Mouse (Mus musculus) left cerebral cortex, postnatal 14 days (tissue): ENCODE data around the gene Pik3r1. TPM values are rescaled to one million over a fixed set of nuclear protein-coding genes. Genes with fewer than 3 reads are reported as not detected.

Source experiments
- DNase-seq, 2 experiments: peaks; one replicate each; pipeline ENCODE4 v3.0.0; 2021 to 2022; ENCODE audit warnings: low spot score in 2 of 2, mixed read lengths in 1 of 2
- intact Hi-C: fragments of 180-260 bp; cut with DNase I; formaldehyde crosslinking; loops from one replicate; pipeline ENCODE4 v1.15.1; 2025
- total RNA-seq, 2 experiments: library from RNA; stranded (reverse); gene quantifications; 2 replicates each; pipeline ENCODE4 v1.2.3; 2021

Pik3r1 gene
- total RNA-seq, 2 experiments from 2014 or later = 145 to 173 TPM

DNA sequence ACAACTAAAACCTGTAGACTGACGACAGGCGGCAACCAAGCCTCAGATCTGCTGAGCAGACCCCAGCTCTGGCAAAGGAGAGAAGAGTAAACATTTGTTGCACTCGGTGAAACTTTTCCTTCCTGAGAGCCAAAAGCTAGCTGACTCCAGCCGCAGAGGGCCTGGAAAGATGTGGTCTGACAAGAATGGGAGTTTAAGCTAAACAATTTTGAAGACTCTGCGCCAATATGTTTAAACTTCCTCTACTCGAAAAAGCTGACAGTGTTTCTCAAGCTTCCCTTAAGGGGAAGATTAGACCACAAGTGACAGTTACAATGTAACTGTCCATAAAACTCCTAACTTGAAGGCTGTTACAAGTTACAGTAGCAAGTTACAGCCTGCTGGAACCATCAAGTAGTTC lies 25.4 kb downstream of the Pik3r1 start:
- DNase-seq = no peak
- intact Hi-C loops = no loop called here

GRCm38 (mm10) chr13:101741530-101742309 lies 26.3 kb downstream of the Pik3r1 start:
- intact Hi-C loops = no loop called here
- no peak for DNase-seq

DNA sequence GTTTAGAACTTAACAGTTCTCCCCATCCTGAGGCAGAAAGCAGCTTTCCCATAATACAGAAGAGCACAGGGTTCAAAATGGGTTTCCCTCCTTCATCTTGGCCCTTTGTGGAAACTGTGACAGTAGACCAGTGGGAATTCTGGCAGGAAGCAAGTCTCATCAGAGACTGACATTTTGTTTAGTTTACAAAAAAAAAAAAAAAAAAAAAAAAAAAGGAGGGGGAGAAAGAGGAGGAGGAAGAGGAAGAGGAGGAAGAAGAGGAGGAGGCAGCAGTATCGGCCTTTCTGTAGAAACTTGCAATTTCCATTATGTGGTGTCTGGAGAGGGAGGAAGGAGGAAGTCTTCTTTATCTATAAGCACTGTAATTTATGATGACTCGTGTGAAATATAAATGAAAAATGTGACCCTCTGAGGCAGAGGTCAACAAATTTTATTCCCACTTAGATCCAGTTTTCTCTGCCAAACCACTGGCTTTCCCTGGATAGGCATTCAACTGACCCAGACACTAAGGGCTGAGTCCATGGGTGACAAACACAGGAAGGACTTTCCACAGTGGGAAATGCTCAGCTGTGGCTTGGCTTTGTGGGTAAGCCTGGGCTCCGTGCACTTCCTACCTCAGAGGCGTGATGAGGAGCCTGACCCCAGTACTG lies 28.2 kb downstream of the Pik3r1 start:
- no peak for DNase-seq
- intact Hi-C loops = no loop called here

DNA sequence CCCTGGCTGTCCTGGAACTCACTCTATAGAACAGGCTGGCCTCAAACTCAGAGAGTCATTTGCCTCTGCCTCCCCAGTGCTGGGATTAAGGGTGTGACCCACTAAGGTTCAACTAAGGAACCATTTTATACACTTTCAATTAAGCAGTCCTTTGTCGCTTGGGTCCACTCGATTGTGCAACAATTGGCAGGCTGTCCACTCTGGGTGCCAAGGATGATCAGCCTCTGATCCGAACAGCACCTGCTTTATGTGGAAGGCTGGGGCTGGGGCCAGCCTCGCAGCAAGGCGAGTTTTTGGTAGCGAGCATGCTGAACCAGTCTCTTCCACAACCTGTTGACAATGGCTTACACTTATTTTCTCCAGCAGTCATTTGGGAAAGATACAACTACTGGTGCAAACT lies 29.2 kb downstream of the Pik3r1 start:
- no peak for DNase-seq
- intact Hi-C loops = no loop called here

- intact Hi-C loops = no loop called here
- DNase-seq = no peak
Observed at GRCm38 (mm10) chr13:101736521-101737387, 31.3 kb downstream of the Pik3r1 start.

GRCm38 (mm10) chr13:101735364-101736120 lies 32.5 kb downstream of the Pik3r1 start:
- DNase-seq = peak; percentile 31 to 42
- intact Hi-C loops = loop anchor here (2.0 kb wide), 1 partner anchor 909 kb away; no protein-coding TSS in a partner anchor

DNA sequence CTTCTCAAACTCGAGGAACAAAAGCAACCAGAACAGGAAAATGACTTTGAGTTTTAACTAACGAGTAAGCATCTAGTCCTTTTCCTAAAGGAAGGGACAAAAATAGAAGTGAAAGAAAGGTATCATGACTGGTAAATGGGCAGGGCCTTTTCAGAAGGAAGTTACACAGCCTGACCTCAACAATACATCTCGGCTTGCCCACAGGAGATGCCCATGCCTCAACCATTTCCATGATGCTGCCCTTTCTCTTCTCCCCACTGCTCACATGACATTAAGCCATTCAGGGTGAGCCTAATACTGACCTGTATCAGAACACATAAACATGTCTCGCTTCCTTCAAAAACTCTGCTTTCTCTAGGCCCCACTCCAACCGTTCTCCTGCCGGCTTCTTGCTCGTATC lies 33.8 kb downstream of the Pik3r1 start:
- no peak for DNase-seq
- intact Hi-C loops = loop anchor here (2.0 kb wide), 1 partner anchor 911 kb away; no protein-coding TSS in a partner anchor

DNA sequence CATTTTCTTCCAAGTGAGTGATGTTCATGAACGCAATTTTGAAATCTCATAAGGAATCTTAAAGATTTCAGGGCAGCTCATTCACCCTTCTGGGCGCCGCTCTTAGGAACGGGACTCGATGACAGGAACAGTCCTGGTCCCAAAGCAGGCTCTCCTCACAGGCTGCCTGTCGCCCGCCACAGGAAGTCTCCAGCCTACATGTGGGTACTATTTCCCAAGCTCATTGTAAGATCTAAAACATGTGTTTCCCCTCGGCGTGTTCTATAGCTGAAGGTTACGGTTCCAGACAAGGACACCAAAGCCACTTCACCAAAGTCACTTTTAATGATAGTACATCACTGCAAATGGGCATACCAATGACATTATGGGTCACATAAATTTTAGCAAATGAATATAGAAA lies 35.3 kb downstream of the Pik3r1 start:
- DNase-seq = no peak
- intact Hi-C loops = no loop called here

DNA sequence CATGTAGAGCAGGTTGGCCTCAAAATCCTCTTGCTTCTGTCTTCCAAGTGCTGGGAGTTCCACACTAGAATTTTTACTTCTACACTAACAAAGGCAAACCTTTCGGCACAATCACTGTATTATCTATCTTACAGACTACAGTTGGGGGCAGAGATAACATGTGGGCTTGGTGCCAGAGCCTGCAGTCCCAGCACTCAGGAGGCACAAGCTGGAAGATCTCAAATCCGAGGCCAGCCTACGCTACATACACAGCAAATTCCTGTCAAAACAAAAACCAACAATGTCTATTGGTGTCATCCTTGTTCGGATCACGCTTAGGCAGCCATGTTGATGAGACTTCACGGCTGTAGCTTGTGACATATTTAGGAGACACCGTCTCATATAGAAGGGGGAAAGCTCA lies 36.2 kb downstream of the Pik3r1 start:
- DNase-seq = no peak
- intact Hi-C loops = no loop called here

DNA sequence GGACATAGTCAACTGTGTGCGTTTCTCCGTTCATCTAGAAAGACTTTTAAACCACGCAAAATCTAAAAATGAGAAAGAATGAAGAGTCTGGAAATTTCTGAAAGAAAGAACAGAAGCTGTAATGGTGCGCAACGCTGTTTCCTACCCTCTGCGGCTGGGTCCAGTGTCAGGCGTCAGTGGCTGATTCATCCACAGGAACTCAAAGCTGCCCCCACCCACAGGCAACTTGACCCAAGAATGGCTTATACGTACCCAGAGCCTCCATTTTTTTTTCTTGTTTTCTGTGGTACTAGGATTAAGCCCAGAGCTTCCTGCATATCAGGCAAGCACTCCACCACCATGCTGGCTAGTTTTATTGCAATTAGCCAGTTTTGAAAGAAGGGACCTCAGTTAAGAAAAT lies 37.7 kb downstream of the Pik3r1 start:
- no peak for DNase-seq
- intact Hi-C loops = no loop called here

- DNase-seq = no peak
- intact Hi-C loops = no loop called here
Observed at GRCm38 (mm10) chr13:101729248-101730055, 38.6 kb downstream of the Pik3r1 start.

DNA sequence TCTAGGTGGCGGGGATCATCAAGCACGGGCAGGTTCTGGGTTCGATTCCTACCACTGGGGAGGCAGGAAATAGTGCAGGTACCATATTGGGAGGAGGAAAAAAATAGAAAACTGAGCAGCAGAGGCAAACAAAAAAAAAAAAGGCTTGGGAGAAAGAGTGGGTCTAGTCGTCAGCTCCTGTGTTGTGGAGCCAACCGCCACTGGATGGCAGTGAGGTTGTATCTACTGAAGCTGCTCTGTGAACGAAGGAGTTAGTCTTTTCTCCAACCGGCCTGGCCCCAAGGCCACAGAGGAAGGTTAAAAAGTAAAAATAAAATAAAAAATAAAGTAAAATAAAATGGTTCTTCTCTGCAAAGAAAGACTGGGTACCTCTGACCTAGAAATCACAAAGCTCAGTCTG lies 39.2 kb downstream of the Pik3r1 start:
- peak; percentile 57 for DNase-seq
- intact Hi-C loops = no loop called here

DNA sequence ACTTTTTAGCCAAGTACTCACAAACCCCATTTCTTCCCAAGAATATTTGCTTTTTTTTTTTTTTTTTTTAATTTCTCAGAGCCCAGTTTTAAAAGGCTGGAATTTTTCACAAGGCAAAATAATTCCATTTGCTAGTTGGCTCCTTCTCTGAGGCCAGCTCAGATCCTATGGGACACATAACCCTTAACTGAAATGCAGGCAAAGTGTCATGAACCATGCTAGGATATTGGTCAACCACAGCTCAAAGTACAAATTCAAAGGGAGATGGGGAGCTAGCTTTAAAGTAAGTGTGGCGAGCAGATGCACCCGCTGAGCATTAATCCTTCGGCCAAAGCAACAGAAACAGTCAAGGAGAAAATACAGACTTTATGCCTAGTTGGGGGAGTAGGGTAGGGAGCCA lies 39.7 kb downstream of the Pik3r1 start:
- intact Hi-C loops = no loop called here

DNA sequence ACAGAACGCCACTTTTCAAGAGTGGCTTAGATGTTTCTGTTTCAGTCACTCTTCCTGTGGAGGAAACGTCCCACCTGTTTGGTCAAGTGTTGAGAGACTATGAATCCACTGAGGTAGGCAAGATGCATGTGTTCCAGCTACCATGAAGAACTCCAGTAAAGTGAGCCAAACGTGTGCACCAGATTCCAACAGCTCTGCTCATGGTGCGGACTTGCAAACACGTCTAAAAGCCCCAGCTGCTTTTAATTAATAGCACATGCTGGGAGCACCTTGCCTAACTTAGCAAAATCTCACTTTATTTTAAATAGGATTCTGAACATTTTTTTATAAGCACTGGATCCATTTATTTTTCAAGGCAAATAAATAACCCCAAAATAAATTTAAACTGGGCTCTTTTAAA lies 40.2 kb downstream of the Pik3r1 start:
- intact Hi-C loops = no loop called here
- DNase-seq = no peak

More for the DNA sequence above, 39.7 kb downstream of the Pik3r1 start:
- no peak for DNase-seq

- DNase-seq = no peak
- intact Hi-C loops = no loop called here
Observed at GRCm38 (mm10) chr13:101726922-101727321, 41.1 kb downstream of the Pik3r1 start.

DNA sequence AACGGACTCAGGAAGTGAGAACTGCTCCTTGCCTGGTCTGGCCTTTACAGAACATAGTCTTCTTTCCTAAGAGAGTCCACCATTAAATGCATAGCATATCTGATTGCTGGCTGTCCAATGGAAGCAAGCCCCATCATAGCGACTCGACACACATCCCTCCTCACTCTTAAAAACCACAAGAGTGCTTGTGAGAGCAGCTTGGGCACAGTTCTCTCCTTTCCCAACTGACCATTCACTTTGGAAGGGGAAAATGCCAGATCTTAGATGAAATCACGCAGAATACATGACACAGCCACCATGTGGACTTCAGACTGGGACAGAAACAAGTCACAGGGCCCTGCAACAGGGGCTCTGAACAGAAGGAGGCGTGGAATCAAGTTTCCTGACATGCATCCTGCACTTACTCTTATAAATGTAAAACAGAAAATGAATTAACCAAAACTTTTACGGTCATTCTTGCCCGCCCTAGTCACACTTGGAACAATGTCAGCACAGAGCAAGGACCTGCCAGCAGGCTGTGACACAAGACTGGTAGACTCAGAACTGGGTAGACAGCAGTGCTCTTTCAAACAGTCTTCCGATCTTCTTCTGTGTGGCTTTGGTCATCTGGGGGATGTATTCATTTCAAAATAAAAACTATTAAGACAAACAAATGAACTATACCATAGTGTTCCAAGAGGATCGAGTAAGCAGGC lies 46.0 kb downstream of the Pik3r1 start:
- no peak for DNase-seq
- intact Hi-C loops = no loop called here

GRCm38 (mm10) chr13:101721154-101721553 lies 46.9 kb downstream of the Pik3r1 start:
- intact Hi-C loops = no loop called here
- no peak for DNase-seq

DNA sequence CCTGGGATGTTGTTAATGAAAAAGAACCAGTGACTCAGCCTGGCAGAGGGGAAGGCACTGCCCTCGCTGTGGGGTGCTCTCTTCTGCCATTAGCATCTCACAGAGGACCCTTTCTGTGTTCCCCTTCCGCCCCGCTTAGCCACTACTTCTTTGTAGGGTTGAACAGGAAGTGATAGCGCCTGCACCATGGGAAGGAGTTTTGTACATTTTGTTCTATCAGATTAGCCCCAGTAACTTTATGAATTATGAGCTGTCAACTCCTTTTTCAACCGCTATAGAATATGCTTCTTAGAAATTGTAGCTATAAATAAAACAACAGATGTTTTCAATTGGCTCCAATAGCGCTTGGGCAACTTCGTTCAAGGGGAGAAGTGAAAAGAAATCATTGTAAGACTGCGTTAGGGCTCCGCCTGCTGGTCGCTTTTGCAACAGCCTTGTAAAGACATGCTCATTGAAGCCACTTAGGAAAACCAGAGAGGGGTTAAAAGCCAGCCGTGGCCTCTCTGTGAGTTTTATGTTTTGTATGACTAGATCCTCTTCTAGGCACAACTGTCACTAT lies 48.6 kb downstream of the Pik3r1 start:
- intact Hi-C loops = loop anchor here (5.0 kb wide), 1 partner anchor 872 kb away; no protein-coding TSS in a partner anchor
- peak; percentile 90 for DNase-seq
